Mouse (Mus musculus) cerebellum, adult 2 months (tissue): Measurements from ENCODE around the gene Gm21304.
"Not testable (repeated sequence)": the region's sequence is repeated elsewhere in the genome, so short reads cannot be mapped to it uniquely, and the experiment has no call there.

ENCODE experiments used
- CTCF ChIP-seq: fragments of 200-500 bp; IDR thresholded peaks from 2 replicates; pipeline ENCODE4 v1.5.1; 2011; ENCODE audit warnings: low read depth, mild to moderate bottlenecking, control low read depth, low read length, moderate library complexity, borderline replicate concordance; ENCODE audit not compliant: insufficient read depth
- POLR2A ChIP-seq: fragments of 200-500 bp; IDR thresholded peaks from 2 replicates; pipeline ENCODE4 v1.6.1; 2011; ENCODE audit warnings: low read length, control low read depth, borderline replicate concordance; ENCODE audit not compliant: insufficient read depth

GRCm38 (mm10) chr10:104151197-104151596 is 17.1 kb upstream of the Gm21304 start, which contains the start of gene Gm6763:
- TF ChIP-seq POLR2A, CTCF: not testable (repeated sequence)
